Mouse (Mus musculus) c-Kit-positive CD71-positive TER-119-negative erythroid progenitor cells, embryonic 14.5 days (primary cell): ENCODE results near the gene Edem2.
A peak's percentile ranks its signal among the peaks of the same experiment; 100 is the strongest.

Source experiments
- DNase-seq: peaks from one replicate; pipeline ENCODE4 v3.0.0-alpha.2; 2013; ENCODE audit warnings: low read depth

Edem2 gene

GRCm38 (mm10) chr2:155729158-155729645 lies at the start of gene Edem2:
TSS of gene Edem2 (minus strand) at chr2:155729475.
- DNase-seq: peak; percentile 93

GRCm38 (mm10) chr2:155779066-155779465 lies 49.8 kb upstream of the Edem2 start:
- DNase-seq: no peak

GRCm38 (mm10) chr2:155778004-155778403 lies 48.7 kb upstream of the Edem2 start:
- DNase-seq: no peak

- DNase-seq: no peak
Measured at GRCm38 (mm10) chr2:155777688-155777985, 48.4 kb upstream of the Edem2 start.

- DNase-seq: no peak
Measured at GRCm38 (mm10) chr2:155776824-155777687, 47.8 kb upstream of the Edem2 start.

- peak; percentile 23 for DNase-seq
Measured at GRCm38 (mm10) chr2:155775685-155776263, 46.5 kb upstream of the Edem2 start.

- no peak for DNase-seq
Measured at GRCm38 (mm10) chr2:155774927-155775684, 45.8 kb upstream of the Edem2 start, which contains the start of gene Mmp24. TSS of gene Mmp24 (plus strand) at chr2:155775342.

GRCm38 (mm10) chr2:155774261-155774926 lies 45.1 kb upstream of the Edem2 start:
- DNase-seq: no peak

- DNase-seq: no peak
Measured at GRCm38 (mm10) chr2:155773664-155774063, 44.4 kb upstream of the Edem2 start.

GRCm38 (mm10) chr2:155764679-155765418 lies 35.6 kb upstream of the Edem2 start:
- peak; percentile 58 for DNase-seq

GRCm38 (mm10) chr2:155756855-155757566 lies 27.7 kb upstream of the Edem2 start:
- DNase-seq: no peak

GRCm38 (mm10) chr2:155755746-155756145 lies 26.5 kb upstream of the Edem2 start:
- DNase-seq: peak; percentile 63

- DNase-seq: no peak
Measured at GRCm38 (mm10) chr2:155751014-155751786, 21.9 kb upstream of the Edem2 start, which contains the start of gene Procr. TSS of gene Procr (plus strand) at chr2:155751117.

- no peak for DNase-seq
Measured at GRCm38 (mm10) chr2:155749394-155749793, 20.1 kb upstream of the Edem2 start.

GRCm38 (mm10) chr2:155745487-155745886 lies 16.2 kb upstream of the Edem2 start:
- DNase-seq: no peak

GRCm38 (mm10) chr2:155743351-155743750 lies 14.1 kb upstream of the Edem2 start:
- no peak for DNase-seq

GRCm38 (mm10) chr2:155742931-155743337 lies 13.7 kb upstream of the Edem2 start:
- DNase-seq: peak; percentile 25

- no peak for DNase-seq
Measured at GRCm38 (mm10) chr2:155742211-155742610, 12.9 kb upstream of the Edem2 start.

- DNase-seq: no peak
Measured at GRCm38 (mm10) chr2:155737803-155738202, 8.5 kb upstream of the Edem2 start.

- DNase-seq: no peak
Measured at GRCm38 (mm10) chr2:155736936-155737335, 7.7 kb upstream of the Edem2 start.
